Mouse (Mus musculus): ENCODE measurements at regions not wholly inside any gene's neighbourhood (a gene's known extent, or its start where the extent isn't known, plus 50 kb on each side); places are given as distances from the start of the nearest gene placed in this dataset.

DNA sequence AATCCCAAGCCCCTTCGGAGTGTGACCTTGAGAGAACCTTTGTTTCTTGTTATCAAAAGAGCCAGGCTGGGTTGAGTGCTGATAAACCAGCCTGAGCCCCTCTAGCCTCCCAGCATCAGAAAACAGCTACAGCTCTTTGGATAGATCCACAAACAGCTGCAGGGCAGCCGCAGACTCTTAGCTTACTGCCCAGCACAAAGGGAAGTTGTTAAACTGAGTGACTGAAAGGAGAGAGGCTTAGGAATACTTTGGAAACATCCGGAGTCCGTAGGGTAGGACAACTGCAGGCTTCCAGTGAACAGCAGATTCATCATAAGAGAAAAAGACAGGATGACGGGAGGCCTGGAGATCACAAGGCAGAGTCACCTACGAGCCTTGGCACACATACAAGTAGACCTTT, 166.9 kb upstream of the Tyw5 start:
- no peak for DNase-seq (ENCODE audit: low spot score in 2 of 2)

DNA sequence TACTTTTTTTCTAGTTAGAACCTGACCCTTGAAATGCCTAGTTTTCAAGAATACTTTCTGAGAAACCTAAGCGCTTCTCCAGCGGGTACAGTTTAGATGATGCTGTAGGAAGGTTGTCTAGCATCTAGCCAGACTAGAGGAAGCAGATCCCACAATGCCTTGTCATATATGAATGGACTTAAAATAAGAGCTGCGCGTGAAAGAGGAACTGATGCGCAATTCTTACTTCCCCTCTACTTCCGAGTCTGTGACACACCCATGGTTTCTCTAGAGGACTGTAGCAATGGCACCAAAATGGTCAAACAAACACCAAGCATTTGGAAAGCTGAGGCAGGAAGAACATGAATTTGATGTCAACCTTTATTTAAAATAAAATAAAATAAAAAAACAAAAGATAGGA, 167.6 kb upstream of the Tyw5 start:
- no peak for DNase-seq (ENCODE audit: low spot score in 2 of 2)

DNA sequence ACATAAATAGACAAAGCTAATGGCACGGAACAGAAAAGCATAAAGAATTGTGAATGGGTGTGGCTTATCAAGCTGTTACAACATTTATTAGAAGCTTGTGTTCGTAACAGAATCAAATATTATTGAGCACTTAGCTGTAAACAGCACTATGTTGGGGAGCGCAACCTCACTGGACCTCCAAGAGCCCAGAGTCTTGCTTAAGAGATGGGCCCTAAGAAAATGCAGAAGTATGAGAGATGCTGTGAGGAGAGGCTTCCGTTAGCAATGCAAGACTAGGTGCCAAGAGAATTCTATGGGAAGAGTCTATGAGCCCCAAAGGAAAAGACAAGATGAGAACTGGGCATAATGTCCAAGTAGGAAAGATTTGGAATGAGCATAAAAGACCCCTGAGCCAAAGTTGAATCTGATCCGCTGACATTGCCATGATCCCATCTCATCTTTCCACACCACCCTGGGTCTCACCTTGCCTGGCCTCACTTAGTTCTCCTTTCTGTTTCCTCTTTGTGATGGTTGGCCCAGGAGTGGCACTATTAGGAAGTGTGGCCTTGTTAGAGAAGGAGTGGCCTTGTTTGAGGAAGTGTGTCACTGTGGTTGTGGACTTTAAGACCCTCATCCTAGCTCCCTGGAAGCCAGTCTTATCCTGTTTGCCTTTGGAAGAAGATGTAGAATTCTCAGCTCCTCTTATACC, 169.3 kb upstream of the Tyw5 start:
- no peak for DNase-seq (ENCODE audit: low spot score in 2 of 2)

DNA sequence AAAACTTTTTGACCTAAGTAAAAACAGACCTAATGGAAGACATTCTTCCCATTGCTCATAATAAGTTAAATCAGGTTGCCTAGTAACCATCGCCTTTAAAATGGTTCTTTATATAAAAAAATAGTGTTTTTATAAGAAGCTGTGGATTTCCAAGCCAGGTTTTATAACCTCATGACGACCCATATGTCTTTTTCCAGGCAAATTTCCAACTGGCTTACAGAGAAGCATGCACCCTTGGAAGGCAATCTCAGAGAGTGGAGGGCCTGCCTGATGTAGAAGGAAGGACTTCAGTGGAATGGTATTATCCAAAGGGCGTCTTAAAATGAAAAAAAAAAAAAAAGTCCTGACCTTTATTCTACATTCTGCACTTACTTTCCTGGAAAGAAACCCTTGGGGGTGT, 172.2 kb upstream of the Tyw5 start:
- no peak for DNase-seq (ENCODE audit: low spot score in 2 of 2)

DNA sequence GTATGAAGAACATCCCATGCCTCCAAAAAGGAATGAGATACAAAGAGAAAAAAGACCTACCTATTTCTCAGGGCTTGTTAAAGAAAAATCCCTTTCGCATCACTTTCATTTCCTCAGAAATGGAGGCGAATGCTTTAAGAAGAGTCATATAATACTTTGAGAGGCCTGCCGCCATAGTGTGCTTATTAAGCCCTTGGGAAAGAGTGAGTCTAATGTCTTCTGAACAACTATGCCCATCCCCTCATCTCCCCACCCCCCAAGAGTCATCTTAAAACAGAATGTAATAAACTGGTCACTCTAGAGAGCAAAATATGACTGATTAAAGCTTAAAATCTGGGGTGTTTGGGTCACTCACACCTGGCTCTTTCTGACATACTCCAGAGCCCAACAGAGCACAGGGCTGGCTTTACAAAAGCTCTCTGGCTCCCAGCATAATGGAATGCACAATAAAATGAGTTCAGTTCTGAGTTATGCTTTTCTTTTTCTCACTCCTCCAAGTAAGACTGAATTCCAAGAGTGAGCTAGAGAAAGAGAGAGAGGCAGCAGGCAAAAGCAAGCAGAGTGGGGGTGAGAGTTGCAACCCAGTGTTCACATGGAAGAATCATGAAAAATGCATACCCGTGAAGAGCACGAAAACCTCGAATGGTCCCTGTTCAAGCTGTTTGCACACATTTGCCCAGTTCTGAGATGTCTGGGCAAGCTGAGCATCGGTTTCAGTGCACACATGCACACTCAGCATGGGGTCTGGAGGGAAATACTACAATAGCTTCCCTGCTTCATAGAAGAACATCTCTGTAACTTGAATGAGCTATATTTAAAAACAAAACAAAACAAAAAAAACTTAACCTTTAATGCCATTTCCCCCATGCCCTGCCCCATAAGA, 180.0 kb upstream of the Spats2l start:
- DNase-seq (ENCODE audit: low spot score in 2 of 2): no peak

DNA sequence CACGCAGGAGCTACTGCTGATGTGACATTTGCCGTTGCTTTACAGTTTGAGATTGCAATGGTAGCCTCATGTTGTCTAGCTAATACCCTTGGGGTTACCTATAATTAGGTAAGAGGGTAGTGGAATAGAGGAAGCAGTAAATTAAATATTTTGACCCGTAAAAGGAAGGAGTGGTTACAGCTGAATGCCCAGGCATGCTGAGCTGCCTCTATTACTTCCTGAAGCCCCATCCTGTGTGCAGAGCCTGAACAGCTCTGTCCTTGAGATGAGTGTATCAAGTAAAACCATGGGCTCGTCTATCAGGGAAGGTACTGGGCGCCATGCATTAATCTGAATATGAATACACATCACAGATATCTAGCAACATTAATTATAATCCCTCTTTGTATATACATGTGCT, 179.1 kb upstream of the Spats2l start:
- DNase-seq (ENCODE audit: low spot score in 2 of 2): no peak

DNA sequence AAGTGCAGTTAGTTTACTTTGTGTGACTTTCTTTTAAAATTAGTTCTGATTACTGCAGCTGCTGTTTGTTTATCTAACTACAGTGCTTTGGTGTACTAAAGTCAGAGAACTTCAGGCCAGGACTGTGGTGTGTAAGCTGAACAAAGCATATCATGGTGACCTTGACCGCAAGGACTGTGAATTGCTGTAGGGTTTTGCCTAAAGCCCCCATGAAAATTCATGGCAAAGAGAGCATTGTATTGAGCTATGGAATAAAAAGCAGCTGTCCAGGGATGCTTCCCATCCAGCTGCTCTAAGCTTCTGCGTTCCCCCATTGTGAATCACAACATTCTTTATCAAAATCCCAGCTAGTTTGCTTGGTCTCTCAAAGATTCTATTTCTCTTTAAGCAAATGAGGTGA, 173.0 kb upstream of the Spats2l start:
- no peak for DNase-seq (ENCODE audit: low spot score in 2 of 2)

DNA sequence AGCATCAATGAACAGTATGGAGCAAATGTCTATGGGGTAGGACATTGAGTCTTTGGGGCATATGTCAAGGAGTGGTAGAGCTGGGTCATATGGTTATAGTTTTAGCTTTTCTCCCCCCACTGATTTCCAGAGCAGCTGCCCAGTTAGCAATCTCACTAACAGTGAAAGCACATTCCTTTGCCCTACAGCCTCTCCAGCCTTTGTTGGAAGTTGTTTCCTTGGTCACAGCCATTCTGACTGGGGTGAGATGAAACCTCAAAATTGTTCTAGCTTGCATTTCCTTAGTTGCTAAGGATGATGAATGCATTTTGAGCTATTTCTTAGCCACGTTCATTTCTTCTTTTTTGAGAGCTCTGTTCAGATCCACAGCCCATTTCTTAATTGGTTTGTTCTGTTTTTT, 168.4 kb upstream of the Spats2l start:
- DNase-seq (ENCODE audit: low spot score in 2 of 2): no peak

DNA sequence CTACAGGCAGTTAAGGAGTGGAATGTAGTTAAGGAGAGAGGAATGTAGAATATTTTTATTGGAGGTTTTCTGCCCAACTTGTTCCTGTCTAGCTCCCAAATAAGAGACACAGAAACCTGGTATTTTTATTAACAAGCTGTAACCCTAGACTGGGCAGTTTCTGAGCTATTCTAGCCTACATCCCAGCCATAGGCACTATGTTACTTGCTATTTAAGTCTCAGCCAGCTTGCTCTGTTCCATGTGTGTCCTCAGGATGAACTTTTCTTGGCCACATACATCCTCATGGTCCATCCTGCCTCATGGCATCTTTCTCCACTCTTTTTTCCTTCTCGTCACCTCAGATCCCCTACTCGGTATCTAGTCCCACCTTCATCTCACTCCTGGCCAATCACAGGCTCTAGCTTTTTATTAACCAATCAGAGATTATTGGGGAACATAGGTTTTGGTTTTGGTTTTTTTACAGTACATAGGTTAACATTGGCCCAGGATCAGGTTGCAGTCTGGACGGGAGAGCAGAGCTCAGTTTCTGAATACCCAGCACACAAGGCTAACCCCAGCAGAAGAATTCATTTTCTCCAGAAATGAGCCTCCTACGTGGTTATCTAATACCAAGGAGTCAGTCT, 167.8 kb upstream of the Spats2l start:
- no peak for DNase-seq (ENCODE audit: low spot score in 2 of 2)

DNA sequence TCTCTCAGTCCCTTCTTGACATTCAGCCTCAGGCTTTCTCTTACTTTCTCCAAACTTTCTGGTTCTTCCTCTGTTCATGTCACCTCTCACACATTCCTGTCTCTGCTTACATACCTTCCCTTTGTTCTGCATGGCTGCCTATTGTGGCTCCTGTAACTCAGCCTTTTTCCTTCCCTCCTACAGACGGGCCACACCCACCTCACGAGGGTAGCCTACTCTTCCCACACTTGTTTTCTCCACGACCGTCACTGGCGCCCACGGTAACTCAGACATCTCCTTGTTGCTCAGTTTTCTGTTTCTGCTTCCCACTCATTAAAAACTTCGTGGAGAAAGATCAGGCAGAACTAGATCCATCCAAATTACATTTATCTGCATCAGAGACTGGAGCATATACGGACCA, 166.9 kb upstream of the Spats2l start:
- DNase-seq (ENCODE audit: low spot score in 2 of 2): no peak

DNA sequence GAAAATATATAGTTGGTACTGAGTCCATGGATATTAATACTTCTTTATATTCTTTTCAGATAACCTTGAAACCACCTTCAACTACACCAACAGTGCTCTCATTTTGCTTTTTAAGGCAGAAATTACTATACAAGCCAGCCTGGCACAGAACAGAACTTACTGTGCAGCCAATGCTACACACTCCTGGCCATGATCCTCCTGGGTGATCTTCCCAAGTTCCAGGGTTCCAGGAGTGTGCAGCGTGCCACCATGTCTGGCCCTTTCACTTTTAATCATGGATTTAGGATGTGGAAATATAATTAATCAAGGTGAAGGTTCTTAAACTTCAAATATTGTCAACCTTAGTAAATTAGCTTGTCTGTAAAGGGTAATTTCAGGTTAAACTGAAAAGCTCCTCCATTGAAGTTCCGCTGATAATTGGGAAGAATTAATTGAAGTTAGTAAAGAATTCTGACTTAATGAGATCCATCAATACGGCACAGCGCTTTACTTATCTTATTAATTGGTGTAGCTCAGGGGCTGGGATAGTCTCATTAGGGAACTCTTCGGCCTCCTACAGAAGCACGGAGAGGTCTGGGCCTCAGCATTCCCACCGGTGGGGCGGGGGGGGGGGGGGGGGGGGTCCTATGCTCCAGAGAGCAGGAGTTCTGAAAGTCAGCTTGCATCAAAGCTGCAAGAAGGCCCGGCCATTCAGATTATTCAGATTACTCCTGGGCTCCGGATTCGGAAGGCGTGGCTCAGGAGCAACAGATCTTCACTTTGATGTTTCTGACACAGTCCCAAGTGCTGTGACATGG, 166.1 kb upstream of the Spats2l start:
- DNase-seq (ENCODE audit: low spot score in 2 of 2): no peak

DNA sequence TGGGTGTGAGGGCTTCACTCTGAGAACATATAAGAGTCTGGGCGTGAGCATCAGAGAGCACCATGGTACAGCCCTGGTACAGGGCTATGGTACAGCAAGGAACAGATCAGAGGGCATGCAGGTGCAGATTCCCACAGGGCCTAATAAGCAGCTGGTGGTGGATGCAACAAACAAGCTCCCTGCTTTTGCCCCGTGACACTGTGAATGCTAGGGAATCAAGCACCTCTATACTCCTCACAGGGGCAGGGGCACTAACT, 165.6 kb upstream of the Spats2l start:
- no peak for DNase-seq (ENCODE audit: low spot score in 2 of 2)

DNA sequence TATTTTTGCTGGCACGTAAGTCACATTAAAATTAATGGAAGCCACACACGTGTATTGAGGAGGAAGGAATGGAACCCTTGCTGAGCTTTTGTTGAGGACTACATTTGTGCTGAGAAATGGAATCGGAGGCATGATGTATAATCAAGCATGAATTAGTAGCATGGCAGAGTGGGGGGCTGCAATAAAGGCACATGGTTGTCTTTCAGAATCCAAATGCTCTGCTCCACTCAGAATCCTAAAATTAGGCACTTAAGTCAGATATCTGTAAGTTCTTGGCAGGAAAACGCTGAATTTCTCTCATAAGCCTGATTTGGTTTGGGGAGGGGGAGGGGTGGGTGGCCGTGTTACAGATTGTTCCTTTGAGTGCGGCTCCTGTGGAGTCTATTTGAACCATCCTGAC, 164.7 kb upstream of the Spats2l start:
- DNase-seq (ENCODE audit: low spot score in 2 of 2): no peak

DNA sequence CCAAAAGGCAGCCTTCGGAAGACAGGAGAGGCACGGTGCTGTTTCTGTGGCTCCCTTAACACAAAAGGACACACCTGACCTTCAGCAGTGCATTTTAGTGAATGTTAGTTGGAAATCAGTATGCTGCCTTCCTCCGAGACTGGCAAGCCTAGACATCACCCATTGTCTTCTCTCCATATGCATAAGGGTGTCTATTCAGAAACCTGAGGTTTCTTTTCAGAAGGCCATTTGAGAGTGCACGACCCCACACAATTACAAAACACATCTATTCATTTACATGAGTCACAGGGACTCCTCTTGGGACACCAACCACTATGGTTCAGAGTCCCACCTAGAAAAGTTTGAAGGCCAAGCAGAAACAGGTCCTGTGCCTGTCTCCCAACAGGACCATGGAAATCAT, 161.8 kb upstream of the Spats2l start:
- DNase-seq (ENCODE audit: low spot score in 2 of 2): no peak

DNA sequence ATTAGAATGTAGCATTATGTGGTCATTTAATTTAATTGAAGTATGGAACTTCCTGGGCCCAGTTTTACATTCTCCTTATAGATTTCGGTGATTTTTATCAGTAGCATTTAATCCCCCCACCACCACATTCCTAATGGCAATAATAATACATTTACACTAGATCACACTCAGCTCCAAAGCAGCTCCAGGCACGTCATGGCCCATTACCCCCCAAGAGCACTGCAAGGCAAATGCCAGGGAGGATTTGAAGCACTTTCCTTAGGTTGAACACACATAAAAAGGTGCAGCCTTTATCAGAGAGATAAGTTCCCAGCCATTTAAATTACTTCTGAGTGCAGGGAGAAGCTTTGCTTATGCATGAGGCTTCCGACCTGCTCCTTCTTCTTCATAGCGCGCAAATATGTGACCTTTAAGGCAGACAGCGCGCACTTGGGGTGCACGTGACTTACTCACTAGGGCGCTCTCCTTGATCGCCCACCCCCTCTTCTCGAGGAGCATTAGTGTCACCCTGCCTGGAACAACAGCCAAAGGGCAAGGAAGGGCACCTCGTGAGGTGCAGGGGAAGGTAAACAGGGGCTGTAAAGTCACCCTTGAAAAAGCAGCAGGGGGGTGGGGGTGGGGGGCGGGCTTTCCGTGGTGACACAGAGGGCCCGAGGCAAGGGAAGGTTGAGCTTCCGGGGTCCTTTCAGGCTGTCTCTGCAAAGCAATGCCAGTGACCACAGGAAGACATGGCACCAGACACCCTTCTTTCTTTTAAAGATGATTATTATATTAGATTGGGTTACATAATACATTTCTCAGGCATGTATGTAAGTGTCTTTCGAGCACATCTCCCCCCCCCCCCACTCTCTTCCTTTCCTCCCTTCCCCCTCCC, 160.8 kb upstream of the Spats2l start:
- DNase-seq (ENCODE audit: low spot score in 2 of 2): no peak

DNA sequence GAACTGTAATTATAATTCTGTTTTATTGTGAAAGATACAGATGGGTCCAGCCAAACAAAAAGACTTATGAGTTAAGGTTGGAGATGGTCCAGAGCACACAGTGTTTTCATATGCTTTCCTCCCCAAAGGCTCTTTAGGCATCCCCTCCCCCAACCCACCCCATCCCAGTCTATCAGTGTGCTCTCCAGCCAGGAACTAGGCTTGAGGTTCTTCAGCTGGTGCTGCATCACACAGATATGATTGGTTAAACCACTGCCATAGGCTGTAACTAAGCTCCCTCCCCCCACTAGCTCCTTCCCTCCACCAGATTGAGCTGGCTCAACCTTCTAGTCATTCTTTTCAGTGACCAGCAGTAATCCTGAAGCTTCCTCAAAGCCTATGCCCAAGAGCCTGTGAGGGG, 158.8 kb upstream of the Spats2l start:
- DNase-seq (ENCODE audit: low spot score in 2 of 2): no peak

DNA sequence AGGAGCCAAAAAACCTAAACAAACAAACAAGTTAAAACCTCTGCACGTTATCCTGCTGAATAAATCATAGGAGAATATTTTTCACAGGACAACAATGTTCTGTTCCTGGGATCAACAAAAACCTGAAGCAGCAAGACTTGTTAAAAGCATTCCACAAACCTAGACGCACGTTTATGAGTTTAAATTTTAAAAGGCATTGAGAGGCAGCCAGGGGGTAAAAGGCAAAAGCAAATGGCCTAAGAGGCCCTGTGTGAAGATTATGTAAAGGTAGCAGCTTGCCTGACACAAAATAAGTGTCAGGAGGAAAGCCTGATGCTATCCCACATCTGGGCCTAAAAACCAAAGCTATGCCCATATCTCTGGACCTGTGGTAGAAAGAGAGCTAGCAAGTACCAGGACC, 156.6 kb upstream of the Spats2l start:
- DNase-seq (ENCODE audit: low spot score in 2 of 2): no peak

DNA sequence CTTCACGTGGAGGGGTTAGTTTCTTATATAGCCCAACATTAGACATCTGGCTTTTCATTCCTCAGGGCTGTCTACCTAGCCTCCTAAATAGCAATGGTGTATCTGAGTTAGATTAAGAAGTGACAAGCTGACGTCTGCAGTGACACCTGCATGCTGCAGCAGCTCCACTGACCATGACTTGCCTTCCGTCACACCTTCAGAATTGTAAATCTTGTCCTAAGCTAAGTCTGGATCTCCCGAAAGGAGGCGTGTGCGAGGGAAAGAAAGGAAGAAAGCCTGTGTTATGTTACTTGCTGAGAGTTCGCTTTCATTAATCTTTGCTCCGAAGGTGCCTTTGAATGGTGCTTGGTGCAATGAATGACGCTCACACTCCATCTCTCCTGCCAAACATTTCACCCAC, 151.4 kb upstream of the Spats2l start:
- DNase-seq (ENCODE audit: low spot score in 2 of 2): no peak

DNA sequence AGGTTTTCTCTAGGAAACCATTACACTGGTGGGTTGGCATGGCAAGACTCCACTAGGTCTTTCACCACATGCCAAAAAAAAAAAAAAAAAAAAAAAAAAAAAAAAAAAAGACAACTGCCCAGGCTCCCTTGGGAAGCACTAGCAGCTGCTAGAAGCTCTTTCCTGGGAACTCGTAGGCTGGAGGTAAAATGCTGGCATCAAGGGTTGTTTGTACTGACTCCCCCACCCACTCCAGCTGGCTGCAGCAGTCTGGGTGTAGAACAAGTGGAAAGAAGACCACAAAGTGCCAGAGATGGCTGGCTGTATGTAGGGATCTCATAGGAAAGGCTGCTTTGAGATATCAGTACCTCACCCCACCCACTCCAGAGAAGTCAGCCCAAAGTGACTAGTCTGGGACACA, 140.0 kb upstream of the Spats2l start:
- no peak for DNase-seq (ENCODE audit: low spot score in 2 of 2)

DNA sequence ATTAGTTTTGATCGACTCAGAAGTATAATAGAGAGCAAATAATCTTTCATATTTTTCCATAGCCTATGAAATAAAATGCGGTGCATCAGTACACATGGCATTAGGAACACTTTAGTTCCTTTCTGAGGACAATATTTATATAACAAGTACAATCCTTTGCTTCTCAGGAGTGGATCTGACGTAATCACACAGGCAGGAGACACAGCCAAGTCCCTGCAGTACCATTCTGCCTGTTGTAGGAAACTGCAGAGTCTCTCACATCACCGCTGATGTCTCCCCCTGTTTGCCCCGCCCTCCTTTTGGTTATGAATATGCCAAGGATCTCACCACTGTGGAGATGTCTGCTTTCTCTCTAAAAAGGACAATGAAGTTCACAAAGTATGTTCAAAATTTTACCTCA, 131.8 kb upstream of the Spats2l start:
- DNase-seq (ENCODE audit: low spot score in 2 of 2): no peak

DNA sequence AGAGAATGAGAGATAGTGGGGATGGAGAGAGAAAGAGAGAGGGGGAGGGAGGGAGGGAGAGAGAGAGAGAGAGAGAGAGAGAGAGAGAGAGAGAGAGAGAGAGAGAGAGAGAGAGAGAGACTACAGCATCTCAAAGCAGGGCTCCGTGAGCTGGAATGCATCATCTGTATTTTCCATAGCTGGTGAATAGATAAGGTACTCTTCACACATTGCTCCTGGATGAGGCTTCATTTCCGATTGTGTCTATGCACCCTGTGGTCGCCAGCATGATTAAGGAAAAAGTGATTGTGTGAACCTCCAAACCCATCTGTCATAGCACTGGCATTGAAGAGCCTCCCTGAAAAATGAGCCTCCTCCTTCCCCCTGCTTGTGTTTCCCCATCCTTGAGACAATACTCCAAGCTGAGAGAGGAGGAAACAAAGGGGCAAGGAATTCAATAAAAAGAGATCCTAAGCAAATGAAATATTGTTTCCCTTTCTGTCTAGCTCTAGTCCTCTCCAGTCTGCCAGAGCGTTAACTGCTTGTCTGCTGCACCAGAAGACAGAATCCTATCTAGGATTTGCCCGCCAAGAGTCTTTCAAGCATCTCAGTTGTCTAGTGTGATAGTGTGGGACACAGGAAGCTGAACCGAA, 130.4 kb upstream of the Spats2l start:
- DNase-seq (ENCODE audit: low spot score in 2 of 2): no peak
